Mouse (Mus musculus): ENCODE measurements around the gene Ide.

GRCm38 (mm10) chr19:37235818-37236217, 101.8 kb downstream of the Ide start:
- TF ChIP-seq GATA1 (IDR thresholded peaks at IDR 0.05; ENCODE audit: borderline replicate concordance, low read length) (no peak), CTCF (IDR thresholded peaks at IDR 0.05; ENCODE audit: low read depth, low read length) (no peak)

Data from G1E (cell line).